Mouse (Mus musculus) ES-E14 (cell line): ENCODE measurements around the gene Nipbl.

Source experiments
- CHD2 ChIP-seq: IDR thresholded peaks from 2 replicates; pipeline ENCODE4 v1.6.1; 2014; ENCODE audit warnings: mild to moderate bottlenecking, low read depth, low read length, inconsistent platforms
- HCFC1 ChIP-seq: IDR thresholded peaks from 2 replicates; pipeline ENCODE4 v1.6.1; 2012; ENCODE audit warnings: low read length, inconsistent platforms, borderline replicate concordance; ENCODE audit not compliant: insufficient read depth

- TF ChIP-seq HCFC1 = no peak
- no peak for TF ChIP-seq CHD2
These were observed 2.1 kb downstream of the Nipbl start for GRCm38 (mm10) chr15:8442156-8442555.
